Mouse (Mus musculus) layer of hippocampus, adult 2 months (tissue): ENCODE measurements around the gene Spout1. TPM values are rescaled to one million over a fixed set of nuclear protein-coding genes. Genes with fewer than 3 reads are reported as not detected.
"Not testable (repeated sequence)": the region's sequence is repeated elsewhere in the genome, so short reads cannot be mapped to it uniquely, and the experiment has no call there.

Source experiments
- DNase-seq, 2 experiments: peaks; one replicate each; pipeline ENCODE4 v3.0.0; 2022; ENCODE audit warnings: low spot score in 2 of 2
- H3K27ac ChIP-seq: fragments of 200-600 bp; 2 replicates; pipeline ENCODE4 v1.8.1; 2022
- H3K4me3 ChIP-seq: fragments of 200-600 bp; 2 replicates; pipeline ENCODE4 v1.8.1; 2022; ENCODE audit warnings: mild to moderate bottlenecking
- CTCF ChIP-seq: fragments of 200-600 bp; conservative IDR thresholded peaks from 2 replicates; pipeline ENCODE4 v1.8.1; 2022; ENCODE audit warnings: antibody characterized with exemption, mild to moderate bottlenecking, moderate library complexity
- total RNA-seq, 2 experiments: library from RNA; stranded (reverse); gene quantifications; 2 replicates each; pipeline ENCODE4 v1.2.3; 2021

Spout1 gene
- total RNA-seq, 2 experiments from 2014 or later: 35.4 to 40.0 TPM

GRCm38 (mm10) chr2:30171997-30172382 lies 6.3 kb downstream of the Spout1 start:
- Histone ChIP-seq H3K27ac (peak overlapping the region; percentile 100), H3K4me3 (peak overlapping the region; percentile 74)
- no peak for DNase-seq
- TF ChIP-seq CTCF: no peak

GRCm38 (mm10) chr2:30171371-30171996 lies 6.8 kb downstream of the Spout1 start, which contains the start of gene Endog:
TSS of gene Endog (plus strand) at chr2:30171493.
- peak; percentile 84 to 89 for DNase-seq
- peak within 1 kb of the TSS; percentile 100 for H3K27ac ChIP-seq
- peak within 1 kb of the TSS; percentile 74 for H3K4me3 ChIP-seq
- no peak for TF ChIP-seq CTCF

- no peak for DNase-seq
- H3K4me3 ChIP-seq: no peak overlapping the region
- H3K27ac ChIP-seq: no peak overlapping the region
- peak; percentile 60 for TF ChIP-seq CTCF
Measured at GRCm38 (mm10) chr2:30166677-30167076, 11.6 kb downstream of the Spout1 start.

GRCm38 (mm10) chr2:30164340-30164932 lies 13.8 kb downstream of the Spout1 start:
- no peak overlapping the region for H3K27ac ChIP-seq
- no peak overlapping the region for H3K4me3 ChIP-seq
- TF ChIP-seq CTCF: no peak
- no peak for DNase-seq

- no peak overlapping the region for H3K4me3 ChIP-seq
- peak in 1 of 2 experiments; percentile 40 for DNase-seq
- H3K27ac ChIP-seq: no peak overlapping the region
- TF ChIP-seq CTCF: peak; percentile 86
Measured at GRCm38 (mm10) chr2:30161809-30162208, 16.4 kb downstream of the Spout1 start.

GRCm38 (mm10) chr2:30159871-30160270 lies 18.4 kb downstream of the Spout1 start:
- not testable (repeated sequence) for H3K27ac ChIP-seq, DNase-seq, H3K4me3 ChIP-seq

GRCm38 (mm10) chr2:30152616-30153015 lies 25.6 kb downstream of the Spout1 start:
- TF ChIP-seq CTCF: no peak
- H3K4me3 ChIP-seq: no peak overlapping the region
- DNase-seq: no peak
- H3K27ac ChIP-seq: no peak overlapping the region

GRCm38 (mm10) chr2:30151840-30152239 lies 26.4 kb downstream of the Spout1 start:
- TF ChIP-seq CTCF: no peak
- H3K4me3 ChIP-seq: no peak overlapping the region
- no peak overlapping the region for H3K27ac ChIP-seq
- no peak for DNase-seq

GRCm38 (mm10) chr2:30147466-30147865 lies 30.8 kb downstream of the Spout1 start:
- TF ChIP-seq CTCF: no peak
- H3K27ac ChIP-seq: no peak overlapping the region
- DNase-seq: no peak
- no peak overlapping the region for H3K4me3 ChIP-seq

- Histone ChIP-seq H3K27ac (no peak overlapping the region), H3K4me3 (no peak overlapping the region)
- DNase-seq: no peak
- no peak for TF ChIP-seq CTCF
Measured at GRCm38 (mm10) chr2:30144436-30144835, 33.8 kb downstream of the Spout1 start.

GRCm38 (mm10) chr2:30140021-30140420 lies 38.2 kb downstream of the Spout1 start:
- not testable (repeated sequence) for H3K27ac ChIP-seq, H3K4me3 ChIP-seq
- DNase-seq: peak in 1 of 2 experiments; percentile 36

- no peak for TF ChIP-seq CTCF
- DNase-seq: no peak
- no peak overlapping the region for H3K4me3 ChIP-seq
- no peak overlapping the region for H3K27ac ChIP-seq
Measured at GRCm38 (mm10) chr2:30136458-30136857, 41.8 kb downstream of the Spout1 start.

- no peak for TF ChIP-seq CTCF
- peak overlapping the region; percentile 89 for H3K4me3 ChIP-seq
- peak overlapping the region; percentile 92; the same call in 1 of the 2 replicates for H3K27ac ChIP-seq
- DNase-seq: no peak
Measured at GRCm38 (mm10) chr2:30134928-30135620, 43.2 kb downstream of the Spout1 start.

GRCm38 (mm10) chr2:30134378-30134711 lies 43.9 kb downstream of the Spout1 start:
- Histone ChIP-seq H3K4me3 (peak overlapping the region; percentile 89), H3K27ac (peak overlapping the region; percentile 92)
- TF ChIP-seq CTCF: no peak
- DNase-seq: no peak
